Mouse (Mus musculus) midbrain, embryonic 16.5 days (tissue): ENCODE measurements around the gene Pnkp. TPM values are rescaled to one million over a fixed set of nuclear protein-coding genes. Genes with fewer than 3 reads are reported as not detected.

Experiments used
- microRNA counts: library from miRNA; unstranded; fragments of <30 nt; microRNA quantifications from one replicate; lab custom pipeline; 2016
- microRNA-seq: library from miRNA; unstranded; fragments of <30 nt; microRNA quantifications from one replicate; pipeline ENCODE4, GENCODE M21; 2017
- polyA plus RNA-seq: library from polyadenylated mRNA; unstranded; fragments of >200 nt; fragmentation: Nextera tagmentation; extraction: Ambion mirVana; gene quantifications from 2 replicates; pipeline ENCODE4 v1.2.1, GENCODE M21; 2015

The Pnkp gene
- polyA plus RNA-seq, 1 experiment from 2014 or later, result 30.4 TPM

MicroRNAs within 50 kb of the gene (microRNA counts, 519-probe panel; counts per million panel counts)
- 386 counts per million, percentile 18 among the panel's probes with 10 or more counts for microRNA mmu-miR-707 (lab: Ali Mortazavi, UCI)

Small RNAs within 50 kb of the gene (microRNA-seq; reads per million reads assigned to microRNA genes)
- gene Mir707, result not detected

Other genes starting within 250 kb of the Pnkp start
- 2.9 and 3.3 TPM in 2 replicates for gene Myh14, start 186.3 kb upstream of the Pnkp start, polyA plus RNA-seq
- not detected in 2 replicates for gene Izumo2, start 148.4 kb upstream of the Pnkp start, polyA plus RNA-seq
- gene Vrk3, start 108.7 kb upstream of the Pnkp start, polyA plus RNA-seq, result 27.3 and 27.9 TPM in 2 replicates
- gene Zfp473, start 106.1 kb upstream of the Pnkp start, polyA plus RNA-seq, result 1.2 and 1.8 TPM in 2 replicates
- gene Nup62, start 41.1 kb upstream of the Pnkp start, polyA plus RNA-seq, result 43.6 and 45.9 TPM in 2 replicates
- gene Il4i1, start 40.8 kb upstream of the Pnkp start, polyA plus RNA-seq, result 0.57 and 1.0 TPM in 2 replicates
- gene Atf5, start 40.5 kb upstream of the Pnkp start, polyA plus RNA-seq, result 2.5 and 3.0 TPM in 2 replicates
- gene Akt1s1, start 8.1 kb upstream of the Pnkp start, polyA plus RNA-seq, result 82.2 and 83.2 TPM in 2 replicates
- gene Tbc1d17, start 8.1 kb upstream of the Pnkp start, polyA plus RNA-seq, result 118 and 123 TPM in 2 replicates
- 419 and 448 TPM in 2 replicates for gene Ptov1, start 12.6 kb downstream of the Pnkp start, polyA plus RNA-seq
- gene Med25, start 35.6 kb downstream of the Pnkp start, polyA plus RNA-seq, result 153 and 158 TPM in 2 replicates
- 20.0 and 22.3 TPM in 2 replicates for gene Fuz, start 38.9 kb downstream of the Pnkp start, polyA plus RNA-seq
- gene Ap2a1, start 72.4 kb downstream of the Pnkp start, polyA plus RNA-seq, result 122 and 136 TPM in 2 replicates
- gene Tsks, start 86.1 kb downstream of the Pnkp start, polyA plus RNA-seq, result 0.10 and 0.25 TPM in 2 replicates
- gene Cpt1c, start 117.7 kb downstream of the Pnkp start, polyA plus RNA-seq, result 58.4 and 63.1 TPM in 2 replicates
- gene Prmt1, start 129.4 kb downstream of the Pnkp start, polyA plus RNA-seq, result 671 and 697 TPM in 2 replicates
- 52.3 and 53.6 TPM in 2 replicates for gene Irf3, start 140.5 kb downstream of the Pnkp start, polyA plus RNA-seq
- 7.0 and 8.3 TPM in 2 replicates for gene Bcl2l12, start 141.6 kb downstream of the Pnkp start, polyA plus RNA-seq
- 42.4 and 47.8 TPM in 2 replicates for gene Scaf1, start 159.2 kb downstream of the Pnkp start, polyA plus RNA-seq
- 12.2 and 12.4 TPM in 2 replicates for gene Rras, start 160.8 kb downstream of the Pnkp start, polyA plus RNA-seq
- gene Prr12, start 195.7 kb downstream of the Pnkp start, polyA plus RNA-seq, result 13.6 and 13.9 TPM in 2 replicates
- gene Nosip, start 205.3 kb downstream of the Pnkp start, polyA plus RNA-seq, result 64.1 and 67.7 TPM in 2 replicates
- 12.5 and 13.6 TPM in 2 replicates for gene Prrg2, start 205.5 kb downstream of the Pnkp start, polyA plus RNA-seq
- 43.5 and 47.8 TPM in 2 replicates for gene Rcn3, start 235.1 kb downstream of the Pnkp start, polyA plus RNA-seq
- 22.7 and 27.9 TPM in 2 replicates for gene Fcgrt, start 246.7 kb downstream of the Pnkp start, polyA plus RNA-seq